Mouse (Mus musculus): ENCODE measurements around the gene Reck.

Reck gene

GRCm38 (mm10) chr4:43994342-43994741 is 119.0 kb downstream of the Reck start:
- CTCF ChIA-PET = no interaction called here
